Mouse (Mus musculus) cerebellum, postnatal 10 days (tissue): ENCODE measurements around the gene AA467197.

Source experiments
- DNase-seq, 2 experiments: peaks; one replicate each; pipeline ENCODE4 v3.0.0; 2021; ENCODE audit warnings: mixed read lengths in 2 of 2

AA467197 gene

GRCm38 (mm10) chr2:122636686-122637085 is at the start of gene AA467197:
Gene AA467197 (plus strand): TSS chr2:122636986.
- DNase-seq = no peak

- DNase-seq = peak in 1 of 2 experiments; percentile 21
Observed at GRCm38 (mm10) chr2:122587861-122588519, 48.8 kb upstream of the AA467197 start.

- no peak for DNase-seq
Observed at GRCm38 (mm10) chr2:122590351-122590750, 46.4 kb upstream of the AA467197 start.

GRCm38 (mm10) chr2:122591213-122591612 is 45.6 kb upstream of the AA467197 start:
- DNase-seq = no peak

- DNase-seq = no peak
Observed at GRCm38 (mm10) chr2:122595461-122595860, 41.3 kb upstream of the AA467197 start.

GRCm38 (mm10) chr2:122599736-122600135 is 37.0 kb upstream of the AA467197 start:
- DNase-seq = peak; percentile 38 to 39

- no peak for DNase-seq
Observed at GRCm38 (mm10) chr2:122601354-122601753, 35.4 kb upstream of the AA467197 start.

- DNase-seq = peak in 1 of 2 experiments; percentile 25
Observed at GRCm38 (mm10) chr2:122605829-122606228, 31.0 kb upstream of the AA467197 start.

GRCm38 (mm10) chr2:122608820-122609219 is 28.0 kb upstream of the AA467197 start:
- DNase-seq = no peak

GRCm38 (mm10) chr2:122610746-122611653 is 25.8 kb upstream of the AA467197 start, which contains the start of gene Gatm:
Gene Gatm (minus strand): TSS chr2:122611303.
- DNase-seq = peak; percentile 86 to 88

- no peak for DNase-seq
Observed at GRCm38 (mm10) chr2:122611654-122611973, 25.2 kb upstream of the AA467197 start.

GRCm38 (mm10) chr2:122616237-122616636 is 20.5 kb upstream of the AA467197 start:
- peak in 1 of 2 experiments; percentile 10 for DNase-seq

- DNase-seq = no peak
Observed at GRCm38 (mm10) chr2:122617792-122618191, 19.0 kb upstream of the AA467197 start.

- no peak for DNase-seq
Observed at GRCm38 (mm10) chr2:122618719-122619118, 18.1 kb upstream of the AA467197 start.

- DNase-seq = no peak
Observed at GRCm38 (mm10) chr2:122621337-122622110, 15.3 kb upstream of the AA467197 start.

GRCm38 (mm10) chr2:122625930-122626329 is 10.9 kb upstream of the AA467197 start:
- no peak for DNase-seq

- peak; percentile 89 to 91 for DNase-seq
Observed at GRCm38 (mm10) chr2:122628976-122629375, 7.8 kb upstream of the AA467197 start.

GRCm38 (mm10) chr2:122629871-122630270 is 6.9 kb upstream of the AA467197 start:
- DNase-seq = no peak

- DNase-seq = peak; percentile 89 to 92
Observed at GRCm38 (mm10) chr2:122630465-122631225, 6.1 kb upstream of the AA467197 start.

- DNase-seq = peak; percentile 57 to 66
Observed at GRCm38 (mm10) chr2:122631226-122631801, 5.5 kb upstream of the AA467197 start.

- peak; percentile 90 to 94 for DNase-seq
Observed at GRCm38 (mm10) chr2:122637526-122637997, 776 bp downstream of the AA467197 start.

GRCm38 (mm10) chr2:122638029-122638428 is 1.2 kb downstream of the AA467197 start:
- no peak for DNase-seq
